Mouse (Mus musculus): ENCODE results near the gene Cep162. TPM values are rescaled to one million over a fixed set of nuclear protein-coding genes. Genes with fewer than 3 reads are reported as not detected.

Cep162 gene
- polyA plus RNA-seq, 1 experiment from 2014 or later, result 8.1 TPM

DNA sequence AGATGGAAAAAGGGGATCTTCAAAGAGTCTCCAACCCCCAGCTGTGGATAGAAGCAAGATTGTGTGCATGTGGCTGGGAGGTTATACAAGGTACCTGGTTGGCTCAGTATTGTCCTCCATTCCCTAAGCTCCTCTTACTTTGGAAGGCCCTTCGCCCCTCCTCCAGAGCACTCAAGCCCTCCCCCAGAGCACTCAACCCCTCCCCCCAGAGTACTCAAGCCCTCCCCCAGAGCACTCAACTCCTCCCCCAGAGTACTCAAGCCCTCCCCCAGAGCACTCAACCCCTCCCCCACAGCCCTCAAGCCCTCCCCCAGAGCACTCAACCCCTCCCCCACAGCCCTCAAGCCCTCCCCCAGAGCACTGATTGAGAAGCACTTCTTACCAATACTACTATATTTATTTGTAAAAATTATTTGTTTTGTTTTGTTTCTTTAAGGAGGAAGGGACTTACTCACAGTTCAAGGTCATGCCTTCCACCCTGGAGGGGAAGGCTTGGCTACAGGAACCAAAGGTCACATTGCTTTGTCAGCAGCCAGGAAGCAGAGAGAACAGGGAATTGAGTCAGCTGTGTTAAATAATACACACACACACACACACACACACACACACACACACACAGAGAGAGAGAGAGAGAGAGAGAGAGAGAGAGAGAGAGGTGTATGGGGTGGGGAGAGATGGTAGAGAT lies 102.6 kb downstream of the Cep162 start:
- H3K4me3 ChIP-seq (replicated peaks), result no peak overlapping the region
- no peak overlapping the region for H3K27ac ChIP-seq
- H3K36me3 ChIP-seq, result no peaks in the 10 kb centered on the region
- H3K4me1 ChIP-seq, result no peaks in the 10 kb centered on the region
- H3K4me2 ChIP-seq, result no peak overlapping the region
- H3K27me3 ChIP-seq, result no peaks in the 10 kb centered on the region
- WGBS, result 100% methylated on average over 1 of the region's 1 CpGs
- no peak overlapping the region for H3K9ac ChIP-seq
- no peak for ATAC-seq (replicated peaks; ENCODE audit: low FRiP score)
- H3K9me3 ChIP-seq (replicated peaks), result no peaks in the 10 kb centered on the region

GRCm38 (mm10) chr9:87147927-87148326 lies 107.4 kb downstream of the Cep162 start:
- Histone ChIP-seq H3K36me3 (no peaks in the 10 kb centered on the region), H3K4me1 (peaks cover 16% of the 10 kb centered on the region), H3K27ac (no peak overlapping the region), H3K4me2 (no peak overlapping the region), H3K27me3 (peaks cover 36% of the 10 kb centered on the region), H3K4me3 (replicated peaks) (no peak overlapping the region), H3K9me3 (replicated peaks) (no peaks in the 10 kb centered on the region), H3K9ac (no peak overlapping the region)
- ATAC-seq (replicated peaks; ENCODE audit: low FRiP score), result peak; percentile 80
- WGBS, result 67% methylated on average over 2 of the region's 2 CpGs

GRCm38 (mm10) chr9:87146400-87146799 lies 108.9 kb downstream of the Cep162 start:
- peaks cover 36% of the 10 kb centered on the region for H3K27me3 ChIP-seq
- WGBS, result 84% methylated on average over 4 of the region's 4 CpGs
- no peak for ATAC-seq (replicated peaks; ENCODE audit: low FRiP score)

GRCm38 (mm10) chr9:87145671-87146070 lies 109.7 kb downstream of the Cep162 start:
- H3K36me3 ChIP-seq, result no peaks in the 10 kb centered on the region
- H3K27me3 ChIP-seq, result peaks cover 36% of the 10 kb centered on the region
- peaks cover 16% of the 10 kb centered on the region for H3K4me1 ChIP-seq
- no peak for ATAC-seq (replicated peaks; ENCODE audit: low FRiP score)
- H3K27ac ChIP-seq, result no peak overlapping the region
- H3K9ac ChIP-seq, result no peak overlapping the region
- peak overlapping the region; percentile 65; the same call in 1 of the 2 replicates for H3K4me2 ChIP-seq
- H3K4me3 ChIP-seq (replicated peaks), result no peak overlapping the region
- no peaks in the 10 kb centered on the region for H3K9me3 ChIP-seq (replicated peaks)
- WGBS, result 29% methylated on average over 11 of the region's 11 CpGs

More at GRCm38 (mm10) chr9:87146400-87146799, 108.9 kb downstream of the Cep162 start:
- Histone ChIP-seq H3K9me3 (replicated peaks) (no peaks in the 10 kb centered on the region), H3K9ac (no peak overlapping the region), H3K27ac (no peak overlapping the region), H3K36me3 (no peaks in the 10 kb centered on the region), H3K4me2 (no peak overlapping the region), H3K4me1 (peaks cover 16% of the 10 kb centered on the region), H3K4me3 (replicated peaks) (no peak overlapping the region)

- peak overlapping the region; percentile 33 for H3K4me3 ChIP-seq (replicated peaks)
- no peaks in the 10 kb centered on the region for H3K36me3 ChIP-seq
- H3K9me3 ChIP-seq (replicated peaks), result no peaks in the 10 kb centered on the region
- peaks cover 36% of the 10 kb centered on the region for H3K27me3 ChIP-seq
- no peak for ATAC-seq (replicated peaks; ENCODE audit: low FRiP score)
- H3K4me2 ChIP-seq, result peak overlapping the region; percentile 65
- 2% methylated on average over 15 of the region's 15 CpGs for WGBS
- H3K9ac ChIP-seq, result no peak overlapping the region
- no peak overlapping the region for H3K27ac ChIP-seq
- peaks cover 16% of the 10 kb centered on the region for H3K4me1 ChIP-seq
Observed at GRCm38 (mm10) chr9:87145180-87145579, 110.2 kb downstream of the Cep162 start.

- WGBS, result under 1% methylated on average over 19 of the region's 19 CpGs
- Histone ChIP-seq H3K9ac (no peak overlapping the region), H3K9me3 (replicated peaks) (no peaks in the 10 kb centered on the region), H3K4me1 (peaks cover 16% of the 10 kb centered on the region), H3K27me3 (peaks cover 36% of the 10 kb centered on the region), H3K4me3 (replicated peaks) (peak overlapping the region; percentile 33), H3K4me2 (peak overlapping the region; percentile 65), H3K27ac (no peak overlapping the region), H3K36me3 (no peaks in the 10 kb centered on the region)
- peak; percentile 38 for ATAC-seq (replicated peaks; ENCODE audit: low FRiP score)
Observed at GRCm38 (mm10) chr9:87144532-87144931, 110.8 kb downstream of the Cep162 start.

GRCm38 (mm10) chr9:87144106-87144505 lies 111.2 kb downstream of the Cep162 start, which contains the start of gene Mrap2:
Gene Mrap2 (plus strand): TSS chr9:87144306.
- WGBS, result 1% methylated on average over 29 of the region's 29 CpGs
- Histone ChIP-seq H3K4me2 (peak within 1 kb of the TSS; percentile 65), H3K36me3 (no peaks in the 10 kb centered on the region), H3K4me3 (replicated peaks) (peak within 1 kb of the TSS; percentile 33), H3K9me3 (replicated peaks) (no peaks in the 10 kb centered on the region), H3K4me1 (peaks cover 16% of the 10 kb centered on the region), H3K27ac (no peak within 1 kb of the TSS), H3K9ac (no peak within 1 kb of the TSS), H3K27me3 (peaks cover 40% of the 10 kb centered on the region)
- peak; percentile 87 for ATAC-seq (replicated peaks; ENCODE audit: low FRiP score)

DNA sequence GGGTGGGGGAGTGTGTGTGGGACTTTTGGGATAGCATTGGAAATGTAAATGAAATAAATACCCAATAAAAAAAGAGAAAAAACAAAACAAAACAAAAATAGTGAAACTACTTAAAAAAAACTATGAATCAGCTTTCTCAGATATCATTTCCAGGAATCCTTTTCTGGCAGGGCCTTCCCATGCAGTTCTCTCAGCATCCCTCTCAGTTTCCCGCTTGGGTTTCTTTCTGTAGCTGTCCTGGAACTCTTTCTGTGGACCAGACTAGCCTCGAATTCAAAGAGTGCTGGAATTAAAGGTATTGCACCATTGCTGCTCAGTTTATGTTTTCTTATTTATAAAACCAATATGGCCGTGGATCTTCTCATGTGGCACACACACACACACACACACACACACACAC lies 112.3 kb downstream of the Cep162 start:
- H3K4me1 ChIP-seq, result peaks cover 16% of the 10 kb centered on the region
- H3K9me3 ChIP-seq (replicated peaks), result no peaks in the 10 kb centered on the region
- no peak for ATAC-seq (replicated peaks; ENCODE audit: low FRiP score)
- no peak overlapping the region for H3K27ac ChIP-seq
- no peak overlapping the region for H3K4me3 ChIP-seq (replicated peaks)
- no peak overlapping the region for H3K4me2 ChIP-seq
- WGBS, result 82% methylated on average over 3 of the region's 3 CpGs
- H3K9ac ChIP-seq, result no peak overlapping the region
- H3K27me3 ChIP-seq, result peaks cover 41% of the 10 kb centered on the region
- H3K36me3 ChIP-seq, result no peaks in the 10 kb centered on the region

Other genes starting within 250 kb of the Cep162 start
- 2.0 TPM in 2 replicates for gene Ripply2, start 240.0 kb downstream of the Cep162 start, polyA plus RNA-seq (2015; fragmentation: Nextera tagmentation; extraction: Ambion mirVana)
- gene Cyb5r4, start 233.5 kb downstream of the Cep162 start, polyA plus RNA-seq (2015; fragmentation: Nextera tagmentation; extraction: Ambion mirVana), result 66.3 and 71.7 TPM in 2 replicates
- 0.10 and 0.23 TPM in 2 replicates for gene Mrap2, start 111.2 kb downstream of the Cep162 start, polyA plus RNA-seq (2015; fragmentation: Nextera tagmentation; extraction: Ambion mirVana)

Data from kidney, embryonic 15.5 days (tissue).